Mouse (Mus musculus) v-Abl transformed pro-B cells (cell line): Measurements from ENCODE around the gene Gbx1.
"Not testable (repeated sequence)": the region's sequence is repeated elsewhere in the genome, so short reads cannot be mapped to it uniquely, and the experiment has no call there.

Source experiments
- in situ Hi-C, 2 experiments: fragments of 400-800 bp; cut with MboI; formaldehyde crosslinking; loops; one replicate each; pipeline ENCODE4 v1.15.1; 2025; ENCODE audit not compliant: unreplicated experiment in 2 of 2

The Gbx1 gene

GRCm38 (mm10) chr5:24526889-24527230 lies at the start of gene Gbx1:
Gbx1 (minus strand) TSS chr5:24527202.
- in situ Hi-C loops: no loop called here

DNA sequence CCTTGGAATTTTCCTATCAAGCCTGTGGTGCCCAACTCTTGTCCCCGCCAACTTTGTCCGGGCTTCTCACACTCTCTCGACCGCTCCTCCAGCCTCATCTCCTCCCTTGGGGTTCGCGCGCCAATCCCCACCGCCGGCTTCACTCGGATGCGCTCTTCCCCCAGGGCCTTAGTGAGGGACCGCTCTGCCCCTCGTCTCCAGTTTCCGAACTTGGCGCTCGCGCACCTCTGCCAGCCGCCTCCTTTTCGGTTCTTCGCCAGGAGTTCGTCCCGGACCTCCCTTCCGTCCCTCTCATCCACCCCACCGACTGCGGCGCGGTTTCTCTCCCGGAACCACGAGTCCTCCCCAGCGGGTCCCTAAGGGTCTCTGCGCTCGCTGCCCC lies 49.8 kb upstream of the Gbx1 start:
- in situ Hi-C loops: loop anchor here (25.0 kb wide), 2 partner anchors 164 to 189 kb away; partner anchors contain the start of genes Abcb8 (in 1 of the 2), Asic3 (in 1 of the 2), Atg9b (in 1 of the 2) and Cdk5 (in 1 of the 2)

- in situ Hi-C loops: loop anchor here (25.0 kb wide), 2 partner anchors 164 to 189 kb away; partner anchors contain the start of genes Abcb8 (in 1 of the 2), Asic3 (in 1 of the 2), Atg9b (in 1 of the 2) and Cdk5 (in 1 of the 2)
These were observed 48.9 kb upstream of the Gbx1 start for GRCm38 (mm10) chr5:24575948-24576347.

DNA sequence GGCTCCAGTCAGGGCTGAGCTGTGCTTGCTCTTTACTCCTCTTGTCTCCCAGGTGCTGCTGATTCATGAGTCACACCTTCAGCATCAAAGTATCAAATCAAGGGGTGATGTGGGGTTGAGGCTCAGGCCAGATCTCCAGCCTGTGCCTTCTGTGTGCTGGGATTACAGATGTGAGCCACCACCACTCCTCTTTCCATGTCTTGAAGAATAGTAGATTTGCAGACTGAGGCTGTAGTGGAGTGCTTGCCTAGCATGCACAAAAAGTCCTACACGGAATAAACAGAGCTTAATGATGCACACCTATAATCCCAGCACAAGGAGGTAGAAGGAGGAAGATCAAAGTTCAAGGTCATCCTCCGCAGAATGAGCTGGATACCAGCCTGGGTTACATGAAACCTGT lies 29.7 kb upstream of the Gbx1 start, which contains the start of gene 4931409K22Rik:
4931409K22Rik (minus strand) TSS at position 101 of the 400 bp plus-strand sequence.
- in situ Hi-C loops: no loop called here

DNA sequence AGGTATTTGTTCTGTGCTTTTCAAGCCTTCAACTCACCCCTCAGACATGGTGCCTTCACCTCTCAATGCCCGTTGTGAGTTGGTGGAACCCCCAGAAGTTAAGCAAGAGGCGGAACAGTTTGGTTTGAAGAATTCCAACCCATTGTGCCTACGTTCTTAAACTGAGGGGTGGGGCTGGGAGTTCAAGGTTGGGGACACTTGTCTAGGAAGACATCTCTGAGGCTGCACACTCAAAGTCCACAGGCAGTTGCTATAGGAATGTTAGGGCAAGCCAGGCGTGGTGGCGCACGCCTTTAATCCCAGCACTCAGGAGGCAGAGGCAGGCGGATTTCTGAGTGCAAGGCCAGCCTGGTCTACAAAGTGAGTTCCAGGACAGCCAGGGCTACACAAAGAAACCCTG lies 28.3 kb upstream of the Gbx1 start:
- in situ Hi-C loops: not testable (repeated sequence)

- in situ Hi-C loops: no loop called here
These were observed 26.7 kb upstream of the Gbx1 start for GRCm38 (mm10) chr5:24553621-24554244.

DNA sequence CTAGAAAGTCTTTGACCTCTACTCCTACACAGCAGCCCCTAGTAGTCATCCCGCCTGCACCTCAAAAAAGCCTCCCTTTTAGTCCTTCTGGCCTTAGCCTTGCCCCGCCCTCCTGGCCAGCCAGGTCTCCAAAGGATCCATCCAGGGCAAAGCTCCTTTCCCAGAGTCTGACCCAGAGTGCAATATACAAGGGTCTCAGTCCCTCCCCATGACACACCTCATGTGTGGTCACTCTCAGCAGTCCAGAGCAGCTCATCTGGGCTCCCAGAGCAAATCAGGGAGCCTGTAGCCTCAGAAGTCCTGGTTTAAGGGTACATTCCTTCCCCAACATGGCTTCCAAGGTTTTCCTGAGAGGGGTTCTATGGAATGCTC lies 24.3 kb upstream of the Gbx1 start:
- in situ Hi-C loops: no loop called here

DNA sequence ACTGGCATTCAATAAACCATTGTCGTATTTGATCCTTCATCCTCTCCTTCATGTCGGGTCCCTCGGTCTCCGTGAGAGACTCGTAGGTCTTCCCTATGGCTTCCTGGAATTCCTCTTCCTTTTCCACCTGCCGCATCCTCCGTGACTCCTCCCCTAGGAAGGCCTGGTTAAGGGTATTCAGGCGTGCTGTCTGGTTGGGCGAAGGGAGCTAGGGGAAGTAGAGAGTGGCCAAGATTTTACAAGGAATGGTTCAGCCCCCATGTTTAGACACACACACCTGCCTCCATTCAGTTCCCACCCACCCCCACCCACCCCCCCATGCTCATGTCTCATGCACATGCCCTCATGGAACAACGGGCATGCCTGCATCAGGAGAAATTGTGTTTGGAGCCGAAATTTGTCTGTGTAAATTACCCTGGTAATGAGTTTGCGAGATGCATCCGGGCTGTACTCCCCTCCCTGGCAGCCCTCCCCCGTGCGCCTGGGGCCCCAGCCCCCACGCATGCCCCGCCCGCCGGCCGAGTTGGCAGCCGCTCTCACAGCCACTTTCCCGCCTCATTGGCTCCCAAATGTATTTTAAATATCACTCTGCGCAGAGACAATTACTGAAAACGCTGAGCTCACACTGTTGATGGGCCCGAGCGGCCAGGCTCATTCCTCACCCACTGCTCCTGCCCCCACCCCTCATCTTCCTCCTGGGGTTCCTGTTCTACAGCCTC lies 23.8 kb upstream of the Gbx1 start:
- in situ Hi-C loops: no loop called here

DNA sequence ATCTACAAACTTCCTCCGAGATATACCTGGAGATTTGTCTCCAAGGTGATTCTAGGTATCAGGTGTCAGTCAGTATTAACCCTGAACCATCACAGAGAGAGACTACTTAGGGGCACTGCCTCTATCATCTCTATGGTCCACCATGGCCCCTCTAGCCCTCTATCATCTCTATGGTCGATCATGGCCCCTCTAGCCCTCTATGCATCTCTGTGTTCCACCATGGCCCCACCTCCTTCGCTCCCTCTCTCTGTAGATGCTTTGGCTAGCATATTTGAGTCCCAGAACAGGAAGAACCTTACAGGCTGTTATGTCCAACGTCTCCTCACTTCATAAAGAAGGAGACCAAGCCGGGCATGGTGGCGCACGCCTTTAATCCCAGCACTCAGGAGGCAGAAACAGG lies 15.6 kb upstream of the Gbx1 start:
- in situ Hi-C loops: no loop called here

GRCm38 (mm10) chr5:24541144-24541569 lies 14.2 kb upstream of the Gbx1 start:
- in situ Hi-C loops: no loop called here

DNA sequence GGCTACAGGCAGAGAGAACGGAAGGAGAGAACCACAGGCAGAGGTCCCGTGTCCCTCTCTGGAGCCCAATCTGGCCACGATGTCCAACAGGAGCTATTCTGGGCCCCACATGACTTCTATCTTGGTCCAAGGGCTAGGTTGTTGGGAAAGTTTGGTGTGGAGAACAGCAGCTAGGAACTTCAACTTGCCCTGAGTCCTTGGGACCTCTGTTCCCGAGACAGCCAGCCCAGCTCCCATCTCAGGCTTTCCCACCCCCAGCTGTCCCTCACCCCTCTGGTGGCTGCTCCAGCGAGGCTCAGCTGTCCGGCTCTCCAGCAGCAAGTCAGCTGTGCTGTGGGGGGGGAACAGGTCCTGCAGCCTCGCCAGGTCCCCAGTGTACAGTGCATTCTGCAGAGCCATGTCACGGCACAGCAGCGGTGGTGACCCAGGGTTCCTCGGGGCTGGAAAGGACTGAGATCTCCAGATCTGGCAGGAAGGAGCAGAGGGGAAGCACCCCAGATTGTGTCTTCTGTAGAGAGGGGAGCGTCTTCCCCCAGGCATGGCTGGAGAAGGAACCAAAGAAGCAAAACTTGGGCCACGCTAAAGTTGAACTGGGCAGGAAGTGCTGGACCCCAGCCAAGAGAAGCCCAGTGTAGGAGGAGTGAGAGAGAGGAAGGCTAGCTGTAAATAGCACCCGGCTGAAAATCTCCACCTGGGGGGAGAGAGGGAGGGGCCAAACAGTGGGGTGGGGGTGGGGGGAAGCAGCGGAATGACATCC lies 13.6 kb upstream of the Gbx1 start, which contains the start of gene Asb10:
Asb10 (minus strand) TSS at position 592 of the 757 bp plus-strand sequence.
- in situ Hi-C loops: no loop called here

- in situ Hi-C loops: loop anchor here (5.0 kb wide), 2 partner anchors 43 to 53 kb away; no protein-coding TSS in a partner anchor
These were observed 12.7 kb upstream of the Gbx1 start for GRCm38 (mm10) chr5:24539571-24540296.

GRCm38 (mm10) chr5:24537618-24538017 lies 10.6 kb upstream of the Gbx1 start:
- in situ Hi-C loops: loop anchor here (5.0 kb wide), 2 partner anchors 45 to 55 kb away; no protein-coding TSS in a partner anchor

- in situ Hi-C loops: loop anchor here (5.0 kb wide), 2 partner anchors 46 to 56 kb away; no protein-coding TSS in a partner anchor
These were observed 9.5 kb upstream of the Gbx1 start for GRCm38 (mm10) chr5:24536511-24536910.

DNA sequence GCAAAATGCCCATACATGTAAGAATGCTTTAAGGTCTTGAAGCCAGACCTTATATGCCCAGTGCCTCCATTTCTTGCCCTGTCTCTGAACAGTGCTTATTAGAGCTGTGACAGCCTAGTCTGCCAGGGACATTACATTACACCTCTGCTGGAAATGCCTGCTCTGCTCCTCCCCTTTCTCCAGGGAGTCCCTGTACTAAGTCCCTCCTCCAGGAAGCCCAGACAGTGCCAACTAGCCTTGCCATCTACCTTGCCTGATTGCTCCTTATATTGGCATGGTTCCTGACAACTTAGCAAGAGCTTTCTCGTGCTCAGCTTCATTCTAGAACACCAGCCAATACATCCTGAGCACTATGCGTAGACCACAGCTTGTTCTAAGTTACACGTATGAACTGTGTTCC lies 8.7 kb upstream of the Gbx1 start:
- in situ Hi-C loops: loop anchor here (5.0 kb wide), 2 partner anchors 47 to 57 kb away; no protein-coding TSS in a partner anchor

DNA sequence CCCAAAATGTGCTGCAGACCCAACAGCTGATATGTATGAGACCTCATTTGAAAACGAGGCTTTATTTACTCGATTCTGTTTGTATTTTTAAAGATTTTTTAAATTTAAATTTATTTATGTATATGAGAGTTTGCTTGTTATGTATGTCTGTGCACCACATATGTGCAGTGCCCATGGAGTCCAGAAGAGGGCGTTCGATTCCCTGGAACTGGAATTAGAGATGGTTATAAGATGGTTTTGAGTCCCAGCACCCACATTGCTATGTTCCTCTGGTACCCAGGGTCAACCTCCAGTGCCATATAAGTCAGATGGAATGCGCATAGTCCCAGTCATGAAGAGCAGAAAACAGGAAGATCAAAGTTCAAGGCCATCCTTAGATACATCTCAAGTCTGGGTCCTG lies 7.3 kb upstream of the Gbx1 start:
- in situ Hi-C loops: no loop called here

- in situ Hi-C loops: no loop called here
These were observed 6.4 kb upstream of the Gbx1 start for GRCm38 (mm10) chr5:24533391-24533790.

- in situ Hi-C loops: no loop called here
These were observed 3.2 kb upstream of the Gbx1 start for GRCm38 (mm10) chr5:24530042-24530689.

DNA sequence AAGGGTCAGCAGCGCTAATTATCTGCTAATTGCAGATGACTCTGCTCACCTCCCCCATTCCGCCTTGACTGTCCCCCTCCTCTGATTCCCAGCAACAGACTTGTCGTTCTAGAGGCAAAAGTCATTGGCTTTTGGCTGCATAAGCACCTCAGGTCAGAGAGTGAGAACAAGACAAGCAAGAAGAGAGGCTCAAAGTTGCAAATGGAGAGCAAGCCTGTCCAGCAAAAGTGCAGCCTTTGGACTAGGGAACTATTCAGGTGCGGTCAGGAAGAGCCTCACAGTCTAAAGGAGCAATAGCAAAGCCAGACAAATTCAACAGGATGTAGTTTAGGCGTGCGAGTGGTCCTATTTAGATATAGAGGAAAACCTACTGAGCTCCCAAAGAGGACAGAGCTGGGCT lies 778 bp upstream of the Gbx1 start:
- in situ Hi-C loops: no loop called here
